Mouse (Mus musculus) NIH3T3 (cell line): Measurements from ENCODE around the gene Nsl1.
A peak's percentile ranks its signal among the peaks of the same experiment; 100 is the strongest.

Experiments
- DNase-seq: peaks from one replicate; pipeline ENCODE4 v3.0.0-alpha.2; 2012; ENCODE audit warnings: low read depth

Nsl1 gene

DNA sequence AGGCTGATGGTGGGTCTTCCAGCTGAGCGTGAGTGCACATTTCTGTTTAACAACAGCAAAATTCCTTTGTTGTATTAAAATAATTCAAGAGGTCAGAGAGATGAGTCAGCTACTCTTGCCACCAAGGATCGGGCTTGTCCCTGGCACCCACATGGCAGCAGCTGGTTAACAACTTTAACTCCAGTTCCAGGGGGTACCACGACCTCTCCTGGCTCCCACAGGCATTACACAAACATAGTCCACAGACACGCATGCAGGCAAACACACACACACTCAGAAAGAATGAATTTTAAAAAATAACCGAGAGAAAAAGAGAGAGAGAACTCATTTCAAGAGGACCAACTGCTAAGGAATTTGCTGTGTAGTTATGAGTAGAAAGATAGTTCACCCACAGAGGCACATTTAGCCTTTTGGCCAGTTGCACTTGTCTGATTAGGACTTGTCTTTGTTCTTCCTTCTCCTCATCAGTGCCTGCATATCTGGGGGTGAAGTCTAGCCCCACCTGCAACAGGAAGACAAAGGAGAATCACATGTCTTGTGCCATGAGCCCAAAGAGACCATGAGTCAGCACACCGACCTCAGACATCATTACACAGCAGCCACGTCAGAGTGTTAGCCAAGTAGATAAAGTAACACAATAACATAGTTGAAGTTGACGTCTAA lies 7.8 kb upstream of the Nsl1 start:
- DNase-seq, result peak; percentile 59

DNA sequence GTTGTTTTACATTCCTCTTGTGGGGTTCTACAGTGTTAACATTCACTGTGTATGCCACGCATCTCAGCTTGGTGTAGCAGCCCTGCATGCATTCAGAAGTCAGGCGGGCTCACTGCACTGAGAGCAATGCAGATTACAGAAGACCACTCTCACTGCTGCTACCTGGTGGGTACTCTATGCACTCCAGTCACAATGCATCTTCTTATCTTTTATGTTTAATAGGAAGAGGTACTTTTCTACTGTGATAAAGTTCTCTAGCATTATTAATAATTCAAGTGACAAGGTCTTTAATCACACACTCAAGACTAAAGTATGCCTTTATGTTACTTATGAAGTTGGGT lies 7.3 kb upstream of the Nsl1 start:
- DNase-seq, result no peak

DNA sequence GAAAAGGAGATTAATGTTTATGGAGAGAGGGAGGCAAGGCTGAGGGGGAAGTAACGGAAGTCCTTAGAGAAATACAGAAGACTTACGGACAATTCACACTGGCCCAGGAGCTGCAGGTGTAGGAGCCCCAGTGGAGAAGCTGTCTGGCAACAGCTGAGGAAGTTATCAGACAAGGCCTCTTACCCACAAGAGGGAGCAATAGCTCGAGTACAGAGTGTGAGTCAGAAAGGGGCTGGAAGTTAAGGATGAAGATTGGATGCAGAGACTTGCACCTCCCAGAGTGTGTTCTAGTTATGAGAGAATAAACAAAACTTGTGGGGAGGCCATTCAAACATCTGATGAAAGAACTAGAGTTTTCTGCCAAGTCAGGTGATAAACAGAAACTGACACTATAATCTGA lies 5.4 kb upstream of the Nsl1 start:
- DNase-seq, result peak; percentile 77

DNA sequence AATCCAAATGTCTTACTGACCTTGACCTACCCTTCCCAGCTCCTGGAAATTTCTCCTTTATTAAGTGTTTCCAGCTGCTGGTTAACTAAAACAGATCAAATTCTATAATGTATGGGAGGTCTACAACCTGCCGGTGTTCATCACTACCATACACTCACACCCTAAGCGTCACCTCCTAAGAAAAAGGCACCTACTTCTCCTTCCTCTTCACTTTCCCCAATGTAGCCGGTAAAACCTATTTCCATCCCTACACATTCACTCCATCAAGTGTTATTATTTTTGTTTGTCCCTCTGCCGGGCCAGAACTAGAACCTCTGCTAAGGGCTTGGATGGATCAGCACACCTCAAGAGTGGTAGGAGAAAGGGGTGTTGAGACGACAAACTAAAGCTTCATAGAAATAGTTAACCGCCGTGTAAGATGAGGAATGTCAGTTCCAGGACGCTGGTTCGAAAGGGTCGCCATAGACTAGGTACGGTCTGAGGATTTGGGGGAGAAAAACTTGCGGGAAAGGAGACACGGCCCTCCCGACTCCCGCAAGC lies 501 bp upstream of the Nsl1 start:
- peak; percentile 29 for DNase-seq

DNA sequence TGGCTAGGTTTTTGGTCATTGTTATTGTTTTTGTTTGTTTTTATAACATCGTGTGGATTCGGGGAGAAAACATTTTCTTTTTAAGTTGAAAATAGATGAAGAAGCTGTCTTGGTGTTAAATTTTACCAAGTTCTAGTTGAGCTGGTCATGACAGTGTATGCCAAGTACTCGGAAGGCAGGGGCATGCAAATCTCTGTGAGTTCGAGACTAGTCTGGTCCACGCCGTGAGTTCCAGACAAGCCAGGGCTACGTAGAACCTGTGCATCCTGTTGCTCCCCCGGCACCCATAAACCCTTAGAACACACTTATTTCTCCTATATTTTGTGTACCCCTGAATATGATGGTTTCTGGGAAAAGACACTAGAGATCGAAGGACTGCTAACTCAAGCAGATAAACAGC lies 888 bp downstream of the Nsl1 start:
- DNase-seq, result no peak

DNA sequence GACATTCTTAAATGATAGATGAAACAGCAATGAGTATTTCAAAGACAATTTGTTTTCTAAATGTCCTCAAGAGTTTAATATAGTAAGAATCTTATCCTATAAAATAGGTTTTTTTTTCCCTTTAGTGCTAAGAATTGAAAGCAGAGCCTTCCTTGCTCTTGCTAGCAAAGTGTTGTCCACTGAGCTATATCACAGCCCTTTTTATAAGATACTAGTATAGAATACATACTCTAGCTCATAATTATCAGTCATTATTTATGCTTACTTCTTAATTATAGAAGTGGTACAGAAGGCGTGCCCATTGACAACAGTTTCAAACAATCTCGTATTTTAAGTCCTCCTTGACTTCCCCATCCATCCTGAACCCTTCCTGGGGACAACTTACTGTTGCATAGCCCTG lies 1.7 kb downstream of the Nsl1 start:
- no peak for DNase-seq

DNA sequence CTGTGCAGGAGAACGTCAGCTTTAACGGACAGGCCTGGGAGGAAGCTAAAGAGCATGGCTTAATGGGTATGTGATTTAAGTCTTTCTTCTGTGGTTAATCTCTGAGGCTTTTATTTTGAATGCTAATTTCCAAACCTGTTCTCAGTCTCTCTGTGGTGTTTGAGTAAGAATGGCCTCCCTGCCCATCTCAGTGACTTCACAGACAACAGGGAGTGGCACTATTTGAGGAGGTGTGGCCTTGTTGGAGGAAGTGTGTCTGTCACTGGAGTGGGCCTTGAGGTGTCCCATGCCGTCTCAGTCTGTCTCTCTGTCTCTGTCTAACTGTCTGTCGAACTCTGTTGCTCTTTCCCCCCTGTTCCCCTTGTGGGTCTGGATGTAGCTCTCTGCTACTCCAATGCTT lies 2.4 kb downstream of the Nsl1 start:
- no peak for DNase-seq

DNA sequence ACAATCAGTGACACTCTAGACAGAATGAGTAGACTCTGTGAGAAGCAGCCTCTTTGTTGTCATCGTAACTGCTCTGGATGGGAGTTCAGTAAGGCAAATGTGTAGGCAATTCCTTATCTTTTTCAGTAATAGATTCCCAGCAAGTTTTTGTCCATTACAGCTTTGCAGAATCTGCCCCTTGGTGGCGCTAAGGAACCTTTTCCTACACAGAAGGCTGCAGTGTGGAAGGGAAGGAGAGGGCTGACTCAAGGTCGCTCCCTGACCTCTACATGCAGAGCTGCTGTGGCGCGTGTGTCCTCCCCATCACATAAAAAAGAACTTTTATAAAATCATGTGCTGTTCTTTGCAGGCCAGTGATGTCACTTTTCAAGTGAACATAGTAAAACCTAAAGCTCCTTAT lies 5.6 kb downstream of the Nsl1 start:
- DNase-seq, result peak; percentile 48

DNA sequence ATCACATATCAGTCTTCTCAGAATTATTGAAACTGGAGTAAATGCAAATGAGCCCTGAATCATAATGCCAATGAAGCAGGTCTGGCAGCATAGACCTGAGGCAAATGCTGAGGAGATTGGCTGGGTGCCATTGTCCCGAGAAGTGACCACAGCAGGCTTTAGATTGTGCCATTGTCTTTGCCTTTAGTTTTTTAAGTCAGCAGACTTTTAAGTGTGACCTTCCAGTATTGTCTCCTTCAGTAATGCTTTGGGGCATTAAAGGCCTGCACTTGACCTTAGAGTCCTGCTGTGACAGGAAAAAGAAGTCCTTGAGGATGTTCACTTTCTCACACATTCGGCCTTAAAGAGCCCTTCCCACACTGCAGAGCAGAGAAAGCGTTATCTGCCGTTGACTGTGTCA lies 7.4 kb downstream of the Nsl1 start:
- DNase-seq, result no peak

DNA sequence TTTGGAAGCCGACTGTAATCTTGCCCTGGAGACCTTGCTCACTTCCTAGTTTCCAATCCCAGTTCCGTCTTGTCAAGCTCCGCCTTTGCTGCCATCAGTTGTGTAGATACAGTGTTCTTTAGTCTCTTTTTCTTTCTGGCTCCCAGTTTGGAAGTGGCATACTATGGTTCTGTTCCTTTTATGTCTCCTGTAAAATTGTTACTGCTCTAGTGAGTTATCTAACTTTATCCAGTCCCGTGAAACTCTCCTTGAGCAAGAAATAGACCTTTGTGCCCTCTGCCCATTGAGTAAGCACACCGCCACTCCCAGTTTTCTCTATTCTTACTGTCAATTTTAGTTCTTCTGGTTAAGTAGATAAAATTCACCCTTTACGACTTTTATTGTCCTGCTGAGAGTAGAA lies 8.8 kb downstream of the Nsl1 start:
- DNase-seq, result no peak

DNA sequence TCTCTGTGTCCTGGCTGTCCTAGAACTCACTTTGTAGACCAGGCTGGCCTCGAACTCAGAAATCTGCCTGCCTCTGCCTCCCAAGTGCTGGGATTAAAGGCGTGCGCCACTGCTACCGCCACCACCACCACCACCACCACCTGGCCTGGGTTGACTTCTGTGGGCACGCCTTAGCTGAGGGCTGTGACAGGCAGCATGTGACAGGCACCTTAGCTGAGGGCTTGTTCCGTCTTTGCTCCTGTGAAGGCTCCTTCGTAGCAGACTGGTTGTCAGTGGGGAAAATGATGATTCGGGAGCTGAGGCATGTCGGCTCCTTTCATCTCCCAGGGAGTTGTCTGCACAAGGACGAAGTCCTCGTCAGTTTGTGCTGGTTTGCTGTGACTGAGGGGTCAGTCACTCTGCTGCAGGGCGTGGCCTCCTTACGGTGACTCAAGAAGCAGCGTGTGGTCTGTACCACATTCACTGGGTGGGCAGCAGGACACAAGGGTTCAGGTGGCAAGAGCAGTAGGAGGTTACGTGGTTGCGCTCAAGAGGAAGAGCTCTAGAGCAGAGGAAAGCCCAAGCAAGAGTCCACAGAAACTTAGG lies 9.6 kb downstream of the Nsl1 start:
- no peak for DNase-seq

DNA sequence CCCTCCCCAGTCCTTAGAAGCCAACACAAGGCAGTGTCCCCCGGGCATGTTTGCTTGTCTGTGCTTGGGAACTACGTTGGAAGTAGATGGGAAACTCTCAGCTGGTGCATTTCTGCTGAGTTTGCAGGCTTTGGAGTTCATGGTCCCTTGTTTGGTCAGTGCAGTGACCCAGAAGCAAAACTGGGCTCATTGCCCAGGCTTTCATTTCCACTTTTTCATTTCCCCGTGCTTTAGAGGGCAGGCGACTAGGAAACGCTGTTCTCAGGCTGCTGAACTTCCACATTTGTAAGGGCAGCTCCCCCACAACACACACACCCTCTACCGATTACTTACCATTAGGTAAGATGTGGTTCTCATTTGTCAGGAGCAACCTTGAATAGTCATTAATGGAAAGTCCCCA lies 10.2 kb downstream of the Nsl1 start:
- DNase-seq, result no peak

DNA sequence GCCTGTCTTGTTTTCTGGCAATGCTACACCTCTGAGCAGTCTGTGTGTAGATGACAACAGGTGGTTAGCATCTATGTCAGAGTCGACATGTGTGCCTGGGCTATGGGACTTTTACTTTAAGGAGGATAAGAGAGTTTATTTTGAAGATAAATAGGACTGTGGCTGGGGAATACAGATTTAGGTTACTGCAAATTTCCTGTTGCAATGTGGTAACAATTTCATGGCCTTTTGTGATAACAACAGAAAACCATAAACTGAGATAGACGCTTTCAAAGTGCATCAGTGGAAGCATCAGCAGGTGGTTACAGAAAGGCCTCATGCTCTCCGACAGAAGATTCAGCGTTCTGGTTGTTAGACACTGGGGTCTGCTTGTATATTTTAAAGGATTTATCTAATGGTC lies 10.7 kb downstream of the Nsl1 start:
- no peak for DNase-seq

DNA sequence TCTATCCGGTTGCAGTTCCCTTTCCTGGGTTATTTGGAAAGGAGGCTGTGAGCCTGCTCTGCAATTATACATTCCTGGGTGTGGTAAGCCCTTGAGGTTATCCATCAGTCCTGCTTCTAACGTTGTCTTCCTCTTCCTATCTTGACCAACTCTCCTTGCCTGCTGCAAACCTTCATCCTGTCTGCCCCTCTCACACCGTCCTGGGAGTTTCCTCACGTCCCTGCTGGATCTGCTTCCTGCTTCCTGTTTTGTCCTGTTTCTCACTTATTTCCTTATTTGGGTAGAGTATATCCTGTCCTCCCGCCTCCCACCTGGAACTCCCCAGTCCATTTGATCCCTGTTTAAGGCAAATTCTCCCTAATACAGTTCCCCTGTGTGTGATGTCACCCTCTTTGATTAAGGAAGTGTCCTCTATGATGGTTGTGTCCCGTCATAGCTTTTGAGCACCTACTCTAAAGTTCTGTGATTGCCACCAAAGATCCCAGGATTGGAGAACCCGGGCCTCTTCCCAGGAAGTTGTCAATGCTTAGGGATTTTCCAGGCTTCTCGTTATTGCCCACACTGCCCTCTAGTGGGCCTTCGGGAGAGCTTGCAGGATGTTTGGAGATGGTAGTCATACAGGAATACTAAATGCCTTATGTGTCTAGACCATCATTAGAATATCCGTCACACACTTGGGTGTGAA lies 12.5 kb downstream of the Nsl1 start:
- peak; percentile 94 for DNase-seq

DNA sequence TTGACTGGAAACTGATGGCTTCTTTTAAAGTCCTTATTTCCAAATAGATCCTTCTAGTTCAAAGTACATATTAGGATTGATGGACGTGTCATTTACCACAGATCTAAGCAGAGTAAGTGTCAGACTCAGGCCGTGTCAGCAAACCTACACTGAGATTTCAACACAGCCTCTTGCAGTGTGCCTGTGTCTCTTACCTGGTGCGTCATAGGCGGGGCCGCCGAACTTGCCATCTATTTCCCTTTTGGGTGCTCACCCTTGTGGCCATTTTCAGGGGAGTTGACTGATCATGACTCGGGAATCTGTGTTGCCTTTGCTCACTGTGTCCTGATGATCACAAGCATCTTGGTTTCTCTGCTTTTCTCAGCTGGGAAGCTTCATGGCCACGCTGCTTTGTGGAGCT lies 20.4 kb downstream of the Nsl1 start:
- DNase-seq, result no peak

DNA sequence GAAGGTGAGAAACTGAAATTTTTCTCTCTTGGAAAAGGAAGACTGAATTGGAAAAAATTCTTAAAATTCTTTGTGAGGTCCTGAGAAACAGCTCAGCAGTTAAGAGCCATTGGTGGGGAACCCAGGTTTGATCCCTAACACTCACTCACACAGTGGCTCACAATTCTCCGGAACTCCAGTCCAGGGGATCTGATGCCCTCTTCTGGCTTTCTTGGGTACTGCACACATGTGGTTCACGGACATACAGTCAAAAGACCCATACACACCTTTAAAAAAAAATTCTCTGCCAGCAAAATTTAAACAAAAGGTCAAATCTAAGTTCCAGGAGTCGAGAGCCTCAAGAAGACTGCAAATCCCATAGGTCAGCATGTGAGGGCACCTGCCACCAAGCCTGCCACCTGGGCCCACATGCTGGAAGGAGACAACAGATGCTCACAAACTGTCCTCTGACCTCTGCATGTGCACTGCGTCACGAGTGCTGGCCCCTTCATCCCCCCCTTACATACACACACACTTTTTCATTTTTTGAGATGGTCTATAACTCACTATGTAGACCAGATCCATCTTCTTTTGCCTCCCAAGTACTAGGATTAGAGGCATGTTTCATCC lies 22.2 kb downstream of the Nsl1 start:
- peak; percentile 71 for DNase-seq

DNA sequence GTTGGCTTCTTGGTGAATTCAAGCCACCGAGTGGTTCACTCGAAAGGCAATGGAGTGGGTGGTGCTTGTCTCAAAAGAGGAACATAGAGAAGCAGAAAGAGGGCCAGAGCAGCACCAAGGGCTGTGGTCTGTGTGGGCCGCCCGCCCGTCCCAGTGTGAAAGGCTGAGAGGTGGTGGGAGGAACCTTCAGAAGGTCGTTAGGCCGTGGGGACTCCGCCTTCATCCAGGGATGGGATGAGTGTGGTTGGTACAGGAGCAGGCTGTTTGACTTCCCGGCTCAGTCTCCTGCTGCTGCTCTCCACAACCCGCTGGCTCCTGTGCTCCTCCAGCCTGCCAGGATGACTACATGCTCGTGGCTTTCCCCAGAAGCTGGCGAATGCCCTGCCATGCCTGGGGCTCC lies 22.8 kb downstream of the Nsl1 start:
- peak; percentile 42 for DNase-seq

DNA sequence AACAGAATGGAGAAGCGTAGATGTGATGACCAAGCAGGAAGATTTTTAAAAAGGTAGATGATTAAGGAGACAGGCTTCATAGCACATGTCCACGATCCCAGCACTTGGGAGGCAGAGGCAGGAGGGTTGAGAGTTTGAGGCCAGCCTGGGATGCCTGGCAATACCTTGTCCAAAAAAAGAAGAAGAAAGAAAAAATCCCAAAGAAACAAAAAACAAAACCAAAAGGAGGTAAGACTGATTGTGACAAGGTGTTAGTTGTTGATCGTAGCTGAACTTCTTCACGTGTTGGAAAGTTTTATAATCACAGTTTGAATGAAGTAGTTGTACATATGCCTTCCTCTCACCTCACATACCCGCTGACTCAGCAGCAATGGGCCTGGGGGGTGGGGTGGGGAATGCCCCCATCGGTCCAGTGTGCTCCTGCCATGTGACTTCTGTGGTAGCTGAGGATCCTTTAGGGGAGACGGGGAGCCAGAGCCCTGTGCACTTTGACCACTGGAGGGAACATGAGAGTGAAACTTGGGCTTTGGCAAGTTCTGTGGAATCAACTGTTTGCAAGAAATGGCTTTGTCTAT lies 23.6 kb downstream of the Nsl1 start:
- DNase-seq, result no peak

DNA sequence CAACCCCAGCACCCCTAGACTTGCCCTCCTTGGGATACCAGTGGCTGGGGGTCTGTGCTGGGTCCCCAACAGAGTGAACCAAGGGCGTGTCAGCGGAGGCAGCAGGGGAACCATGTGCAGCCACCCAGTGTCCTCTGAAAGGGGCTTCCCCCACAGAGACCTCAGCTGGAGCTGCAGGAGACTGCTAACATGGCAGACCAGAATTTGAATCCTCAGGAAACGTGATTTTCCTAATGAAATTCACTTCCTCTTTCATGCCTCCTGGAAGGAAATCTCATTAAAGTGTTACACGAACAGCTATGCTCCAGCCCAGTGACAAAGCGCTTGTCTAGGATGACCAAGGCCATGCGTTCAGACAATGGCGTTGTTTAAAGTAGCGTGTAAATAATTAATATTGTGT lies 24.1 kb downstream of the Nsl1 start:
- DNase-seq, result no peak

DNA sequence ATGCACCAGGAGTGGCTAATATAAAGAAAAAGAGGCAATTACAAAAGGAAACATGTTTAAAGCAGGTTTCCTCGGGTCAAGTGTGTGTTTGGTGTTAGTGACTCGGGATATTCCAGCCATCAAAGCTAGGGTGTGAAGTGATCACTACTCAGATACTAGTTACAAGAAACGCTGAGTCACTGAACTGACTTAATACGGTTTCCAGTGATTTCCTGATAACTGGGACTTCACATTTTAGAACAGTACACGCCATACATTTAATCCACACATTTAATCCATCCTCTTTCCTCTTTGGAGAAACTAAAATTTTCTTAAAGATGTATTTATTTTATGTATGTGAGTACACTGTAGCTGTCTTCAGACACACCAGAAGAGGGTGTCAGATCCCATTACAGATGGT lies 25.1 kb downstream of the Nsl1 start:
- DNase-seq, result no peak

DNA sequence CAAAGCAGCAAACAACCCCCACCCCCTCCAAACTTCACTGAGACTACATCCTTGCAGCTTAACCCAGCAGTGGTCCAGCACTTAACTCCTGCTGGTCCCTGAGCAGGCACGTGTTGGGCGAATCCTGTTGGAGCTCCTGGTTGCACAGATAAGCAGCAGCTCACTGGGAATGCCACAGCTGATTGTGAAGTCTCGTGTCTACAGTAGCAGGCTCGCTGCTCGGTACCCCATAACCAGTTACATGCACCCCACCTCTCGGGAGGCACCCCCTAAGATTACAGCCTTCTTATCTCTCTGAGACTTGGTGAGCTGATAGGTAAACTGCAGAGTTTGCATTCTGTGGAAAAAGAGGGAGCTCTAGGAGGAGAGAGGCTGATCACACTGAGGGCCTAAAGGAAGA lies 26.5 kb downstream of the Nsl1 start:
- no peak for DNase-seq

DNA sequence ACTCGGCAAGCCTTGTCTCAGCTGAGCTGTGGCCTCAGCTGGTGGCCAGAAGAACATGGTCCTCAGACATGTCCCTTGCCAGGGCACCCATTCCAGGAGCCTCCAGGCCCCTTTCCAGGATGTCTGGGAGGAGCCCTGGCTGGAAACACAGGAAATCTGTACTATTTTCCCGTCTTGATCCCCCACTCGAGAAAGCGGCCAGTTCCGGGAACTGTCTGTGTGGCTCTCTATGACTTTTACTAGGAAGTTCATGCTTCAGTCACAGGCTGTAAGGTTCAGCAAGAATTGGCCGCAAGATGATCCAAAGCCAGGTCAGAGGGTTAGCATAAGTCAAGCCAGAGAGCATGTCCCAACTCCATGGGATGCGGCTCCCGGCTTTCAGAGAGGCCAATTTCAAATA lies 29.2 kb downstream of the Nsl1 start:
- no peak for DNase-seq

DNA sequence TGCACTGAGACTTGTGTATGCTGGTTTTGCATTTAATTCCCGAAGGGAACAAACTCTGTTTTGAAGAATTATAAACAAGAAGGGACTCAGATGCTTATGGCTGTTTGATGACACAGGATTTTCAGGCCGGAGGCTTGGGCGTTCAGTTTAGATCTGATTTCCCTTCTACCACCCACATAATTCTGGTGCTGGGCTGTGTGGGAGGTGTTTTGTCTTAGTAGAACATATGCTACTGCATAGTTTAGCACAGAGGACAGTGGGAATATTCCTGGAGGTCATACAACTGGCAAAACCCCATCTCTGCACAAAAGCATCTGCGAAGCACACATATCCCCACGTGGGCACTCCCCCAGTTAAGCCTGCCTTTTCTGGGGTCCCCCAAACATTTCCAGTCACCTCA lies 30.8 kb downstream of the Nsl1 start:
- no peak for DNase-seq
